Mouse (Mus musculus) adrenal gland, adult 18-20 months (tissue): ENCODE data around the gene Tbc1d17. TPM values are rescaled to one million over a fixed set of nuclear protein-coding genes. Genes with fewer than 3 reads are reported as not detected.
"Not testable (repeated sequence)": the region's sequence is repeated elsewhere in the genome, so short reads cannot be mapped to it uniquely, and the experiment has no call there.

ENCODE experiments used
- DNase-seq, 2 experiments: peaks; one replicate each; pipeline ENCODE4 v3.0.0; 2021 to 2022; ENCODE audit warnings: low spot score in 2 of 2
- long read RNA-seq, 2 experiments: library from polyadenylated mRNA; stranded (forward); transcript quantifications; one replicate each; pipeline ENCODE4 v2.0.0; 2021
- total RNA-seq, 2 experiments: library from RNA; stranded (reverse); gene quantifications; 1 replicate in 1 of 2; 2 replicates in 1 of 2; pipeline ENCODE4 v1.2.3; 2021

The Tbc1d17 gene
- total RNA-seq = 10 to 100 TPM; 48.1 to 60.2 TPM
- long read RNA-seq, experiment 1, full-length matches to known transcripts = 46 of 61 reads
- long read RNA-seq, experiment 1, partial matches to known transcripts = 0 of 61 reads
- long read RNA-seq, experiment 1, other reads (novel, unspliced or antisense) = 15 of 61 reads
- long read RNA-seq, experiment 2, full-length matches to known transcripts = 177 of 230 reads
- long read RNA-seq, experiment 2, partial matches to known transcripts = 29 of 230 reads
- long read RNA-seq, experiment 2, other reads (novel, unspliced or antisense) = 24 of 230 reads

DNA sequence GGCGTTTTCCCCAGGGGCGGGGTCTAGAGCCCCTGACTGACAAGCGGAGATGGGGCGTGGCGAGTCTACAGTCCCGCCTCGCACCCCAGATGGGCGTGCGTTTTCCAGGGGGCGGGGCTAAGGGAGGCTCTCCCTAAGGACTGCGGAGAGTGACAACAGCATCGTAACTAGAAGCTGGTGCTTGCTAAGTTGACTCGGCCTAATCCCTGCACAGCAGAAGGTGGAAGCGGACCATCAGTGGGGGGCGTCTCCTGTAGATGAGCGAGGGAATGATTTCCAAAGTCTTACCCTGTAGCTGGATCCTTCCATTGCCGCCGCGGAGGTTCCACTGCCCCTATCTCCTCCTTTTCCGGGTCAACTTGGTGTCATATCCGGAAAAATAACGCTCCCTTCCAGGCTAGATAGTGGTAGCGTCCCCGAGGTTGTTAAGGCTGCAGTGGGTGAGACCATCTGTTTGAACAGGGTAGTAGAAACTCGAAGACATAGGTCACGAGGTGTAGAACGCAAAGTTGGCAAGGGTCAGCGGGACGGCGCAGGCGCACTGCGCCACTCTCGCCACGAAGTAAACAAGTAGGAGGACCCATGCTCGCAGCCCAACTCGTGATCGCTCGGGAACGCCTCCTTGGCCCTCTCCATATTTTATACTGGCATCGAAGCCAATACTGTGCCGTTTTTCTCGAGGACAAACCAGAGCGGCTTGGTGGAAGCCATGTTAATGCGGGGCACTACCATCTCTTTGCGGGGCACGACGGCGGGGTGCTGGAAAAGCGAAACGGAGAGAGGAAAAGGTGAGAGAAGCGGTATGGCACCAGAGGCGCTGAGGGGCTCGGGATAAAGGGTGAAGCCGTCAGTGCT, at the start of gene Tbc1d17, which contains the start of gene Akt1s1:
TSS of gene Tbc1d17 (minus strand) at position 519 of the 855 bp plus-strand sequence.
TSS of gene Akt1s1 (plus strand) at position 431 of the 855 bp plus-strand sequence.
- peak; percentile 93 to 94 for DNase-seq

- peak in 1 of 2 experiments; percentile 45 for DNase-seq
Measured at GRCm38 (mm10) chr7:44898607-44899006, 49.7 kb upstream of the Tbc1d17 start.

GRCm38 (mm10) chr7:44896499-44896898, 47.6 kb upstream of the Tbc1d17 start:
- DNase-seq = no peak

GRCm38 (mm10) chr7:44895593-44896434, 46.9 kb upstream of the Tbc1d17 start, which contains the start of gene Fuz:
Gene Fuz, plus strand, starts transcription at chr7:44896079.
- peak; percentile 79 to 80 for DNase-seq

GRCm38 (mm10) chr7:44895206-44895592, 46.3 kb upstream of the Tbc1d17 start:
- DNase-seq = no peak

DNA sequence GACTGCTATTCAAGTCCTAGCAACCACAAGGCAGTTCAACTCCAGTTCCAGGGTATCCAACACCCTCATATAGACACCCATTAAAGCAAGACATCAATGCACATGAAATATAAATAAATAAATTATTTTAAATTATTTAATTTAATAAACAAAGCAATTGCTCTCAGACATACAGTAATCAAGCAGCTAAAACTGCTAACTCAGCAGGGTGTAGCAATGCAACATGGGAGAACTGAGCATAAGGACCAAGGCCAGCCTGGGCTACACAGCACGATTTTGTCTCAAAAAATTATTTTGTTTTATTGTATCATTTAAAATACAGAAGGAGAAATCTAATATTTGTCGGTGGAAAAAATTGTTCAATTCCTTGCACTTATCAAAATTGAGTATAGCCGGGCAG, 45.3 kb upstream of the Tbc1d17 start:
- no peak for DNase-seq

DNA sequence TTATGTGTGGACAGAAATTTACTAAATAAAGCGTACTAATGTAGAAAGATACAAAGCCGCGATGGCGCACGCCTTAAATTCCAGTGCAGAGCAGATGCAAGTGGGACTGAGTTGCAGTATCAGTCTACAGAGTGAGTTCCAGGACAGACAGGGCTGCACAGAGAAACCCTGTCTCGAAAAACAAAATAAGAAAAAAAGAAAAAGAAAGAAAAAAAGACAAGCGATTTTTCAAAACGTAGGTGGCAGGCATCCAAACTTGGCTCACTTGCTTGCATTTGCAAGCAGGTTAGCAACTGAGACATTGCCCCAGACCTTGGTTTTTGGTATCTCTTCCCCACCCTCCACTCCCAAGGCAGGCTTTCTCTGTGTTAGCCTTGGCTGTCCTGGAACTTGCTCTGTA, 44.3 kb upstream of the Tbc1d17 start:
- no peak for DNase-seq

GRCm38 (mm10) chr7:44892276-44892921, 43.5 kb upstream of the Tbc1d17 start, which contains the start of gene Med25:
Gene Med25, minus strand, starts transcription at chr7:44892712.
- peak; percentile 81 to 83 for DNase-seq

- no peak for DNase-seq
Measured at GRCm38 (mm10) chr7:44891611-44892010, 42.7 kb upstream of the Tbc1d17 start.

- DNase-seq = no peak
Measured at GRCm38 (mm10) chr7:44890737-44891136, 41.9 kb upstream of the Tbc1d17 start.

GRCm38 (mm10) chr7:44890180-44890579, 41.3 kb upstream of the Tbc1d17 start:
- no peak for DNase-seq

DNA sequence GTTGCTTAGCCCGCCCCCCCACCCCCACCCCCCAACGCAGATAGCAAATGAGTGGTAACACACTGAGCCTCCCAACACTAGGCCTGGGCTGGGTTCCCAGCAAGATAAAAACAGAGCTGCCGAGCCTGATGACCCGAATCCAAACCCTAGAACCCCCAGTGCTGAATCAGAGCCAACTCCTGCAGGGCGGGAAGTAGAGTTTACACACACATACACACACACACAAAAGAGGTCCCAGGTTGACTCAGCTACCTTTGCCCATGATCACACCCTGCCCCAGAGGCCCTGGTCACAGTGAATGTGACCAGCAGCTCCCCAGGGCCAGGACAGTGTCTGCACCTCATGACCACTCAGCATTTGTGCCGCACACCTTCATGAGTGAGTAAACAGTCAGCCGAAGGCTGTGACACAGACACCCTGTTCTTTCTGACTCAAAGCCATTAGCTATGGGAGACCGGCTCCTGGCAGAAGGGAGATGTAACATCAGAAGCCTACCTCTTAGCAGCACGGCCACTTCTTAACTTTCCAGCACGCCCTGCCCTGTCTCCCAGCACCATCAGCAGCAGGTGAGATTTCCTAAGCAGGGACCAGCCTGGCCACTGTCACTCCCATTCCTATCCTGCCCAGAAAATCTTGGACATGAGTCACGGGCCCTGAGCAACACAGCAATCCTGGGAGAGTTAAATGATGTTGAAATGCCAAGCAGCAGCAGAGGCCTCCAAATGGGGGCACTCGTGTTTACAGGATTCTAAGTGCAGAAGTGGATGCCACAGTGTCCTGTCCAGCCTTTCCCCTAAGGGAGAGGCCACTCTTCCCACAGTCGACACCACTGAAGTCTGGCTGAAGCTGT, 39.6 kb upstream of the Tbc1d17 start:
- DNase-seq = no peak

GRCm38 (mm10) chr7:44886964-44887363, 38.1 kb upstream of the Tbc1d17 start:
- no peak for DNase-seq

DNA sequence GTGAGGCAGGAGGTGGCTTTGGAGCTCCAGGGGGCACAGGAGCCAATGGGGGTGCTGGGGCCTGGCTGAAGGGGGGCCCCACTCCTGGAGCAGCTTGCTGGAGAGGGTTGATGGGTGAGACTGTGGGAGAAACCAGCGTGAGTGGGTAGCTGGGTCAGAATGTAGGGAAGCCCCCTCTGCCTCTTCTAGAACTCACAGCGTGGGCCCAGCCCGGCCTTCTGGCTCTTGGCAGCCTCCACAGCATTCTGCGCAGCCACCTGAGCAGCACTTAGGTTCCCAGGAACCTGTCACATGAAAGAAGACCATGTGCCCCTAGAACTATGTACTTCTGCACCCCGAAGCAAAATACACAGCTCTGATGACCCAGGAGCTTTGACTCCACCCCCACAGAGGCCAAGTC, 35.8 kb upstream of the Tbc1d17 start:
- no peak for DNase-seq

DNA sequence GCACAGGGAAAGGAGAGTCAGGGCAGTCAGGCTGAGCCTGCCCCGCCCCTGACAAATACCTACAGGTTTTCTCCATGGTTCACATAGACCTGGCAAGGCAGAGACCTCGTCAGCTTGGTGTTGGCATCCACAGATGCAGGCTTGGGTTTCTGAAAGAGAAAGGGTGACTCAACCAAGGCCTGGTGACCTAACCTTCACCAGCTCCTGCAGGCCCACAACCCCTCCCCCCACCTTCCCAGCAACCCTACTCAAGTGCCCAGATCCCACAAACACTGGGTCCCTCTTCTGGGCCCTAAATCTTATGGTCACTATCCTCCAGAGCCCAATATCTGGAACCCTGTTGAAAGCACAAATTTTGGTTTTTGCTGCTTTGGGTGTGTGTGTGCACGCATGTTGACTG, 34.2 kb upstream of the Tbc1d17 start:
- DNase-seq = no peak

- DNase-seq = no peak
Measured at GRCm38 (mm10) chr7:44877833-44878232, 29.0 kb upstream of the Tbc1d17 start.

GRCm38 (mm10) chr7:44871774-44872173, 22.9 kb upstream of the Tbc1d17 start:
- DNase-seq = not testable (repeated sequence)

GRCm38 (mm10) chr7:44871181-44871580, 22.3 kb upstream of the Tbc1d17 start:
- no peak for DNase-seq

- no peak for DNase-seq
Measured at GRCm38 (mm10) chr7:44870614-44871013, 21.7 kb upstream of the Tbc1d17 start.
